8 mouse cellular contexts compared by ENCODE assay signal in the genomic region with DNA sequence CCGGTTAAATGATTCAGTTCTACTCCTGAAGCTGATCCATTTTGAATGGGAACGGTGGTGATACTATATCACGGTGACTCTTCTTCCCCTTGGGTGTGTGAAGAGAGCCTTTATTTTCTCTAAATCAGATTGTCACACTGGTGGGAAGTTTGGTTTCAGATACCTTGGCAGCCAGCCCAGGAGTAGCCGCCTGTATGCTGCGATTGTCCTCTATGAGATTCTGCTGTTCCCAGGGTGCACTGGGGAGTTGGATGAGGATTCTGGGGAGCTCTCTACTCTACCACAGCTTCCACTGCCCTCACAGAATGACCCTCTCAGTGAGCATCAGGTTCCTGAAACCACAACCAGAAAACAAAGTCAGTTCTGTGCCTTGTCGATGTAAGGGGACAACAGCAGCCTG.
DNase-seq lines count a peak whose midpoint lies in the region; ATAC-seq and TF ChIP-seq lines count a peak whose summit lies in the region.
"Had no signal": no experiment of that assay in that cellular context is flagged by ENCODE, and none has a peak within 500 bp of the region (broad histone marks: within the 10 kb centered on the region; RNA-seq: fewer than 3 reads in every experiment).

No protein-coding gene starts in this region.

- ATAC-seq in neural tube, embryonic 13.5 days (ENCODE audit: low read depth) = peak; percentile 61; the same call in 1 of the 2 replicates
- ATAC-seq in monocyte, adult 5-6 weeks (replicated peaks; ENCODE audit: insufficient number of reproducible peaks, low FRiP score, low TSS enrichment, poor library complexity, severe bottlenecking) = no peak

- TF ChIP-seq CTCF in layer of hippocampus, adult 2 months (conservative IDR thresholded peaks at IDR 0.05) = no peak

- no peaks in the 10 kb centered on the region for H3K9me3 ChIP-seq in neural tube, embryonic 13.5 days
- H3K9me3 ChIP-seq: embryonic facial prominence, embryonic 12.5 days had no signal

- no peak overlapping the region for H3K4me2 ChIP-seq in neural tube, embryonic 13.5 days
- H3K4me2 ChIP-seq: embryonic facial prominence, embryonic 12.5 days had no signal

- no peak overlapping the region for H3K4me3 ChIP-seq in layer of hippocampus, adult 2 months
- H3K4me3 ChIP-seq in neural tube, embryonic 13.5 days = no peak overlapping the region
- H3K4me3 ChIP-seq: embryonic facial prominence, embryonic 12.5 days had no signal

- no peaks in the 10 kb centered on the region for H3K27me3 ChIP-seq in neural tube, embryonic 13.5 days
- H3K27me3 ChIP-seq: embryonic facial prominence, embryonic 12.5 days had no signal

- WGBS in neural tube, embryonic 13.5 days = 49% methylated on average over 6 of the region's 6 CpGs

- peak; percentile 48 for DNase-seq in layer of hippocampus, adult 11-12 months (ENCODE audit: low spot score)
- no peak for DNase-seq in layer of hippocampus, adult 2 months (ENCODE audit: low spot score in 2 of 2)
- DNase-seq in heart, adult 9 months (ENCODE audit: low spot score in 2 of 2) = peak; percentile 48 to 54
- peak; percentile 43 for DNase-seq in kidney, adult 9 months
- DNase-seq in cerebellum, postnatal 4 days (ENCODE audit: low spot score in 2 of 2) = no peak

- no peak overlapping the region for H3K27ac ChIP-seq in layer of hippocampus, adult 2 months
- no peak overlapping the region for H3K27ac ChIP-seq in neural tube, embryonic 13.5 days (replicated peaks)
- H3K27ac ChIP-seq: embryonic facial prominence, embryonic 12.5 days had no signal

- H3K4me1 ChIP-seq in neural tube, embryonic 13.5 days (replicated peaks) = peaks cover 19% of the 10 kb centered on the region

- no peak overlapping the region for H3K9ac ChIP-seq in neural tube, embryonic 13.5 days
- H3K9ac ChIP-seq: embryonic facial prominence, embryonic 12.5 days had no signal

- H3K36me3 ChIP-seq in neural tube, embryonic 13.5 days = no peaks in the 10 kb centered on the region
- H3K36me3 ChIP-seq: embryonic facial prominence, embryonic 12.5 days had no signal

Comparison
In these comparisons a context has a peak if more than half of its experiments do, and no peak if none do; other contexts are left out.
1. DNase-seq: peak in layer of hippocampus, adult 11-12 months (single experiment), heart, adult 9 months (2 of 2) and kidney, adult 9 months (single experiment); none in layer of hippocampus, adult 2 months (0 of 2) and cerebellum, postnatal 4 days (0 of 2).